Mouse (Mus musculus): Measurements from ENCODE around the gene Rmi2. TPM values are rescaled to one million over a fixed set of nuclear protein-coding genes. Genes with fewer than 3 reads are reported as not detected.

Gene Rmi2
- polyA plus RNA-seq, 1 experiment from 2014 or later = 5.0 TPM

GRCm38 (mm10) chr16:10910541-10910940, 75.7 kb downstream of the Rmi2 start:
- Histone ChIP-seq H3K4me3 (ENCODE audit: low read depth, low read length) (no peak overlapping the region), H3K36me3 (ENCODE audit: control insufficient read depth, insufficient read depth, low read length) (no peaks in the 10 kb centered on the region), H3K4me2 (ENCODE audit: low read depth, low read length, severe bottlenecking) (no peak overlapping the region), H3K27ac (ENCODE audit: low read depth, low read length) (no peak overlapping the region), H3K9ac (ENCODE audit: low read length) (no peak overlapping the region), H3K4me1 (replicated peaks; ENCODE audit: control insufficient read depth, insufficient read depth, low read length) (no peaks in the 10 kb centered on the region), H3K9me3 (ENCODE audit: control insufficient read depth, low read length) (no peaks in the 10 kb centered on the region), H3K27me3 (ENCODE audit: control insufficient read depth, insufficient read depth, low read length) (no peaks in the 10 kb centered on the region)
- no peak for DNase-seq (ENCODE audit: low spot score)
- ATAC-seq (replicated peaks; ENCODE audit: low FRiP score) = no peak
- WGBS = 83% methylated on average over 7 of the region's 7 CpGs

- no peak overlapping the region for H3K4me3 ChIP-seq (ENCODE audit: low read depth, low read length)
- no peak overlapping the region for H3K4me2 ChIP-seq (ENCODE audit: low read depth, low read length, severe bottlenecking)
- H3K27ac ChIP-seq (ENCODE audit: low read depth, low read length) = no peak overlapping the region
- 97% methylated on average over 2 of the region's 2 CpGs for WGBS
- no peaks in the 10 kb centered on the region for H3K27me3 ChIP-seq (ENCODE audit: control insufficient read depth, insufficient read depth, low read length)
- H3K9ac ChIP-seq (ENCODE audit: low read length) = no peak overlapping the region
- no peaks in the 10 kb centered on the region for H3K4me1 ChIP-seq (replicated peaks; ENCODE audit: control insufficient read depth, insufficient read depth, low read length)
- no peaks in the 10 kb centered on the region for H3K9me3 ChIP-seq (ENCODE audit: control insufficient read depth, low read length)
- no peak for DNase-seq (ENCODE audit: low spot score)
- no peak for ATAC-seq (replicated peaks; ENCODE audit: low FRiP score)
- no peaks in the 10 kb centered on the region for H3K36me3 ChIP-seq (ENCODE audit: control insufficient read depth, insufficient read depth, low read length)
Measured at GRCm38 (mm10) chr16:10911061-10911460, 76.2 kb downstream of the Rmi2 start.

GRCm38 (mm10) chr16:10915066-10915465, 80.2 kb downstream of the Rmi2 start:
- Histone ChIP-seq H3K9ac (ENCODE audit: low read length) (no peak overlapping the region), H3K4me1 (replicated peaks; ENCODE audit: control insufficient read depth, insufficient read depth, low read length) (no peaks in the 10 kb centered on the region), H3K27ac (ENCODE audit: low read depth, low read length) (no peak overlapping the region), H3K9me3 (ENCODE audit: control insufficient read depth, low read length) (no peaks in the 10 kb centered on the region), H3K4me2 (ENCODE audit: low read depth, low read length, severe bottlenecking) (no peak overlapping the region), H3K36me3 (ENCODE audit: control insufficient read depth, insufficient read depth, low read length) (no peaks in the 10 kb centered on the region), H3K27me3 (ENCODE audit: control insufficient read depth, insufficient read depth, low read length) (no peaks in the 10 kb centered on the region), H3K4me3 (ENCODE audit: low read depth, low read length) (no peak overlapping the region)
- DNase-seq (ENCODE audit: low spot score) = no peak
- 98% methylated on average over 4 of the region's 4 CpGs for WGBS
- ATAC-seq (replicated peaks; ENCODE audit: low FRiP score) = no peak

- ATAC-seq (replicated peaks; ENCODE audit: low FRiP score) = no peak
- 75% methylated on average over 3 of the region's 3 CpGs for WGBS
- no peaks in the 10 kb centered on the region for H3K36me3 ChIP-seq (ENCODE audit: control insufficient read depth, insufficient read depth, low read length)
- H3K4me1 ChIP-seq (replicated peaks; ENCODE audit: control insufficient read depth, insufficient read depth, low read length) = no peaks in the 10 kb centered on the region
- H3K9ac ChIP-seq (ENCODE audit: low read length) = no peak overlapping the region
- no peak overlapping the region for H3K4me2 ChIP-seq (ENCODE audit: low read depth, low read length, severe bottlenecking)
- no peak for DNase-seq (ENCODE audit: low spot score)
- no peak overlapping the region for H3K4me3 ChIP-seq (ENCODE audit: low read depth, low read length)
- no peaks in the 10 kb centered on the region for H3K27me3 ChIP-seq (ENCODE audit: control insufficient read depth, insufficient read depth, low read length)
- no peak overlapping the region for H3K27ac ChIP-seq (ENCODE audit: low read depth, low read length)
- H3K9me3 ChIP-seq (ENCODE audit: control insufficient read depth, low read length) = no peaks in the 10 kb centered on the region
Measured at GRCm38 (mm10) chr16:10916271-10916670, 81.4 kb downstream of the Rmi2 start.

GRCm38 (mm10) chr16:10919856-10920255, 85.0 kb downstream of the Rmi2 start:
- Histone ChIP-seq H3K4me2 (ENCODE audit: low read depth, low read length, severe bottlenecking) (no peak overlapping the region), H3K9me3 (ENCODE audit: control insufficient read depth, low read length) (no peaks in the 10 kb centered on the region), H3K9ac (ENCODE audit: low read length) (no peak overlapping the region), H3K27ac (ENCODE audit: low read depth, low read length) (no peak overlapping the region), H3K36me3 (ENCODE audit: control insufficient read depth, insufficient read depth, low read length) (no peaks in the 10 kb centered on the region), H3K4me3 (ENCODE audit: low read depth, low read length) (no peak overlapping the region), H3K4me1 (replicated peaks; ENCODE audit: control insufficient read depth, insufficient read depth, low read length) (no peaks in the 10 kb centered on the region), H3K27me3 (ENCODE audit: control insufficient read depth, insufficient read depth, low read length) (no peaks in the 10 kb centered on the region)
- ATAC-seq (replicated peaks; ENCODE audit: low FRiP score) = no peak
- DNase-seq (ENCODE audit: low spot score) = no peak

GRCm38 (mm10) chr16:10923561-10923960, 88.7 kb downstream of the Rmi2 start:
- Histone ChIP-seq H3K9ac (ENCODE audit: low read length) (no peak overlapping the region), H3K4me1 (replicated peaks; ENCODE audit: control insufficient read depth, insufficient read depth, low read length) (no peaks in the 10 kb centered on the region), H3K36me3 (ENCODE audit: control insufficient read depth, insufficient read depth, low read length) (no peaks in the 10 kb centered on the region), H3K27ac (ENCODE audit: low read depth, low read length) (no peak overlapping the region), H3K9me3 (ENCODE audit: control insufficient read depth, low read length) (no peaks in the 10 kb centered on the region), H3K4me2 (ENCODE audit: low read depth, low read length, severe bottlenecking) (no peak overlapping the region), H3K27me3 (ENCODE audit: control insufficient read depth, insufficient read depth, low read length) (no peaks in the 10 kb centered on the region), H3K4me3 (ENCODE audit: low read depth, low read length) (no peak overlapping the region)
- ATAC-seq (replicated peaks; ENCODE audit: low FRiP score) (no peak), DNase-seq (ENCODE audit: low spot score) (no peak)
- WGBS = 74% methylated on average over 5 of the region's 5 CpGs

GRCm38 (mm10) chr16:10925591-10926180, 90.8 kb downstream of the Rmi2 start:
- Histone ChIP-seq H3K4me3 (ENCODE audit: low read depth, low read length) (no peak overlapping the region), H3K27ac (ENCODE audit: low read depth, low read length) (no peak overlapping the region)

GRCm38 (mm10) chr16:10927026-10927425, 92.2 kb downstream of the Rmi2 start:
- Histone ChIP-seq H3K4me2 (ENCODE audit: low read depth, low read length, severe bottlenecking) (no peak overlapping the region), H3K27ac (ENCODE audit: low read depth, low read length) (no peak overlapping the region), H3K27me3 (ENCODE audit: control insufficient read depth, insufficient read depth, low read length) (no peaks in the 10 kb centered on the region), H3K4me1 (replicated peaks; ENCODE audit: control insufficient read depth, insufficient read depth, low read length) (no peaks in the 10 kb centered on the region), H3K4me3 (ENCODE audit: low read depth, low read length) (no peak overlapping the region), H3K36me3 (ENCODE audit: control insufficient read depth, insufficient read depth, low read length) (no peaks in the 10 kb centered on the region), H3K9ac (ENCODE audit: low read length) (no peak overlapping the region), H3K9me3 (ENCODE audit: control insufficient read depth, low read length) (no peaks in the 10 kb centered on the region; the same call in 1 of the 2 replicates)
- ATAC-seq (replicated peaks; ENCODE audit: low FRiP score) (no peak), DNase-seq (ENCODE audit: low spot score) (no peak)
- 100% methylated on average over 1 of the region's 1 CpGs for WGBS

More at GRCm38 (mm10) chr16:10925591-10926180, 90.8 kb downstream of the Rmi2 start:
- H3K36me3 ChIP-seq (ENCODE audit: control insufficient read depth, insufficient read depth, low read length) = no peaks in the 10 kb centered on the region
- H3K27me3 ChIP-seq (ENCODE audit: control insufficient read depth, insufficient read depth, low read length) = no peaks in the 10 kb centered on the region
- H3K4me2 ChIP-seq (ENCODE audit: low read depth, low read length, severe bottlenecking) = no peak overlapping the region
- DNase-seq (ENCODE audit: low spot score) (no peak), ATAC-seq (replicated peaks; ENCODE audit: low FRiP score) (no peak)
- H3K4me1 ChIP-seq (replicated peaks; ENCODE audit: control insufficient read depth, insufficient read depth, low read length) = no peaks in the 10 kb centered on the region
- no peaks in the 10 kb centered on the region; the same call in 1 of the 2 replicates for H3K9me3 ChIP-seq (ENCODE audit: control insufficient read depth, low read length)
- WGBS = 64% methylated on average over 7 of the region's 7 CpGs
- no peak overlapping the region for H3K9ac ChIP-seq (ENCODE audit: low read length)

- no peaks in the 10 kb centered on the region for H3K36me3 ChIP-seq (ENCODE audit: control insufficient read depth, insufficient read depth, low read length)
- H3K9me3 ChIP-seq (ENCODE audit: control insufficient read depth, low read length) = no peaks in the 10 kb centered on the region; the same call in 1 of the 2 replicates
- no peaks in the 10 kb centered on the region for H3K27me3 ChIP-seq (ENCODE audit: control insufficient read depth, insufficient read depth, low read length)
- ATAC-seq (replicated peaks; ENCODE audit: low FRiP score) = no peak
- H3K4me3 ChIP-seq (ENCODE audit: low read depth, low read length) = no peak overlapping the region
- H3K4me2 ChIP-seq (ENCODE audit: low read depth, low read length, severe bottlenecking) = no peak overlapping the region
- no peak overlapping the region for H3K9ac ChIP-seq (ENCODE audit: low read length)
- DNase-seq (ENCODE audit: low spot score) = no peak
- 84% methylated on average over 3 of the region's 3 CpGs for WGBS
- peaks cover 6% of the 10 kb centered on the region; the same call in 1 of the 2 replicates for H3K4me1 ChIP-seq (replicated peaks; ENCODE audit: control insufficient read depth, insufficient read depth, low read length)
- H3K27ac ChIP-seq (ENCODE audit: low read depth, low read length) = no peak overlapping the region
Measured at GRCm38 (mm10) chr16:10933372-10933771, 98.5 kb downstream of the Rmi2 start.
